Mouse (Mus musculus) erythroid progenitor cell, adult 5-6 weeks (primary cell): ENCODE data around the gene Nqo2. TPM values are rescaled to one million over a fixed set of nuclear protein-coding genes. Genes with fewer than 3 reads are reported as not detected.
"Not testable (repeated sequence)": the region's sequence is repeated elsewhere in the genome, so short reads cannot be mapped to it uniquely, and the experiment has no call there.

Source experiments
- ATAC-seq: replicated peaks from 2 replicates; pipeline ENCODE4 v1.8.0; 2016; ENCODE audit warnings: moderate number of reproducible peaks, mild to moderate bottlenecking, moderate TSS enrichment, inconsistent platforms; ENCODE audit not compliant: poor library complexity, low FRiP score, severe bottlenecking
- total RNA-seq, 2 experiments: library from RNA; stranded (forward) in 1 of 2; stranded (reverse) in 1 of 2; fragments of 150-400 nt in 1 of 2; fragments of 186-747, 209-891 nt in 1 of 2; gene quantifications; 2 replicates each; pipeline versions ENCODE4 v1.2.3 to v1.2.4; 2015 to 2017; ENCODE audit warnings: low replicate concordance in 2 of 2

The Nqo2 gene
- 7.2 and 34.0 TPM in 2 replicates for total RNA-seq (2015; ENCODE audit: low replicate concordance)
- 1.1 and 4.1 TPM in 2 replicates for total RNA-seq (2017; ENCODE audit: low replicate concordance)

DNA sequence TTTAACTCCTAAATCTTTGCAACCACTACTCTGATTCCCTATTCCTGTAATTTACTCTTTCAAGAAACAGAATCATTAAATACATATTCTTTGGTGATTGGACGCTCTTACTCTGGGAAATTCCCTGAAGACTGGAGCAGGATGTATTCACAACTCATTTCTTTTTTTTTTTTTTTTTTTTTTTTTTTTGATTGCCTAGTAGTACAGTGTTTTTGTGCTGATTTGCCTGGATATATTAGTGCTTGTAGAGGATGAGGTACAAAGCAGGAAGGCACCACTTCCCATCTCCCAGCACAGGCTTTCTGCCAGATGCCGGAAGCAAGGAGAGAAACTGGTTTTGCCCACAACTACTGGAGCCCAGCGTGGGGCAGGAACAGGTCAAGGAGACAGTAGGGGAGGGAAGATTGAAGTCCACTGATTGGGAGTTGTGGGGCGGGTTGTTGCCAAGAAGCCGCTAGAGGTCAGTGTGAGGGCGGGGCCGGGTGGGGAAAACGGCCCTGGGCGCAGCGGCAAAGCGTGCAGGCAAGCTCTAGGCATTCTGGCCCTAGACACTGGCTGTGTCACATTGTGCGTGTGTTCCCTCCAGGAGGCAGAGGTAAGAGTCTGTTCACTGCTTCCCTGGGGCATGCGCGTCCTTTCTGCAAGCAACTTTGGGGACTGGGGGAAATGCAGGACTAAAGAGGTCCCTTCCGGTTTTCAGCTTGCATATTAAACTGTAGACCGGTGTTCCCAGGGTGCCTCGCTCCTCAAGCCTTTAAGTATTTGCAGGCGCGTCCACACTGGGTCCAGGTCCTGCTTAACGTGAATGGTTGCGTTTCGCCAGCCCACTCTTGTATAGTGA, at the start of gene Nqo2:
Gene Nqo2, plus strand, starts transcription at position 482 of the 841 bp plus-strand sequence.
- ATAC-seq = peak; percentile 87

DNA sequence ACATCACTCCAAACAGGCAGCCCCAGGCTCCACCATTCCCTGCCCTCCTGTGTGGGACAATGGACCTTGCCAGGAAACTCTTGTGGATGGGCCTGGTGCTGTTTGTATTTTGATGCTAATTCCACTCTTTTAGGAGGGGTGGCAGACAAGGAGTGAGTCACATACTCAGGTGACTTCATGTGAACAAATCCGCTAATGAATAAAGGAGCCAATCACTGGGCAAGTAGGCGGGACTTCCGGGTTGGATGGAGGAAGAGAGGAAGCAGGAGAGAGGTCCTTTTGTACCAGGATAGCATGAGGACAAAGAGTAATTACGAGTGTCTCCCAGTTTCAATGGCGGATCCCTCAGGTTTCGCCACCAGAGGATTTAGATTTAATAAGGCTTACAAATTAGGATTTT, 43.4 kb upstream of the Nqo2 start:
- ATAC-seq = no peak

DNA sequence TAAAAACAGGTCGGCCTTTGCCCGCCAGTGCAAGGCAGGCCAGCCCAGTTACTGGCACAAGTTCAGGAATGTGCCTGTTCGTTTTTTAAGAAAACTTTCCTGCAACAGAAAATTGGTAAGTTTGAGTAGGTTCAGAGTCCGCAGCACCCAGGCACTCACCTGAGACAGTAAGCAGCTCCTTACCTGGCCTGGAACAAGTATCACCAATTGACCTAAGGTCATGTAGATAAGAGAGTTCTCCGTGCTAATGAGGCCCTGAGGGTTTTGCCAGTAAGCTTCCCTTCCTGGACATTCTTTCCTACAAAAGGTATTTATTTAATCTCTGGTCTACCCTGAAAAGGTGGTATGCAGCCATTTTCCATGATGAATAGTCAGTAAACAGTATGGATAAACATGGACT, 42.8 kb upstream of the Nqo2 start:
- ATAC-seq = no peak

DNA sequence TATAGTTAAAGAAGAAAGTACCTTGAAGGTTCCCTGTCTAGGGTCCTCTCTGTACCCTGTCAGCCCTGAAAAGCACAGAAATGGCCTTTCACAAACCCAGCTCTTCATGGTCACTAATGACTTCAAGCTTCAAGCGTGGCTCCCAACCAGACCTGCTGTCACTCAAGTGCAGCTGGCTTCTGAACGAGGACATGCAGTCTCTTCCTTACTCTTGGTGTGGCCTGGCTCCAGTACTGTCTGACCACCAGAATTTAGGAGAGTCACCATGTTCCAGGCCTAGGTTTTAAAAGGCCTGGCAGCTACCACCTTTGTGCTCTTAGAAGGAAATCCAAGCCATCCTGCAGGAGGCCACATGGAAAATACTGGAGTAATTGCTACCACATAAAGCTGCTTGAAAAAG, 34.2 kb upstream of the Nqo2 start:
- ATAC-seq = no peak

DNA sequence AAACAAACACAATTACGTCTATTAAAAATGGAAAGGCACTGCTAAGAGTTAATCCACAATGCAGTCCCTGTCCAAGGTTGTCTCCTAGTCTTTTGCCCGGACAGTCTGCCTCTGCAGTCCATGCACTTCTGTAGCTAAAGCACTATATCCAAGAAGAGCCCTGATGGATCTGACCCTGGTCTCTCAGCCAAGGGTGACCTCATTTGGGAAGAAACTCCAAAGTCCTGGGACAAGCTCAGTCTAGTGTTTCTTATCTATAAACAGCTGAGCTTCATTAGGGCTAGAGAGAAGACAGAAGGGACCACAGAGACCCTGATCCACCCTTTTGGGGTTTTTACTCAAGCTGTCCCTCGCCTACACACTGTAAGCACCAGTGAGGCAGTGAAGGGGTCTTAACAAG, 33.6 kb upstream of the Nqo2 start:
- no peak for ATAC-seq

DNA sequence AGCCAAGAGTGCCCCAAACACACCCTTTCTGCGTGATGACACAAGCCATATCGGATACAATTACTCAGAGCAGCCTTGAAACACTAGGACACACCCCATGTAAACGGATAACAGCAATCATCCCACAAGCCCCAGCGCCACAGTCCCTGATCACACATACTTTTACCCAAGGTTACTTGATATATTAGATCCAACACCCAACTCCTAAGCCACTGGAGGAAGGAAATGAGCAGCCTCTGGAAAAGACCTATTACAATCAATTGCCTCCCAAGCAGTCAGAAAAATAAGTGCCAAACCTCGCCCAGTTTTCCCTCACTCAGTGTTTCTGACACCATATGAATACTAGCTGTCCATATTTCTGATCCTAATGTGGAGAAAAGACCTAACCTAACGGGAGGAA, 29.7 kb upstream of the Nqo2 start:
- ATAC-seq = no peak

DNA sequence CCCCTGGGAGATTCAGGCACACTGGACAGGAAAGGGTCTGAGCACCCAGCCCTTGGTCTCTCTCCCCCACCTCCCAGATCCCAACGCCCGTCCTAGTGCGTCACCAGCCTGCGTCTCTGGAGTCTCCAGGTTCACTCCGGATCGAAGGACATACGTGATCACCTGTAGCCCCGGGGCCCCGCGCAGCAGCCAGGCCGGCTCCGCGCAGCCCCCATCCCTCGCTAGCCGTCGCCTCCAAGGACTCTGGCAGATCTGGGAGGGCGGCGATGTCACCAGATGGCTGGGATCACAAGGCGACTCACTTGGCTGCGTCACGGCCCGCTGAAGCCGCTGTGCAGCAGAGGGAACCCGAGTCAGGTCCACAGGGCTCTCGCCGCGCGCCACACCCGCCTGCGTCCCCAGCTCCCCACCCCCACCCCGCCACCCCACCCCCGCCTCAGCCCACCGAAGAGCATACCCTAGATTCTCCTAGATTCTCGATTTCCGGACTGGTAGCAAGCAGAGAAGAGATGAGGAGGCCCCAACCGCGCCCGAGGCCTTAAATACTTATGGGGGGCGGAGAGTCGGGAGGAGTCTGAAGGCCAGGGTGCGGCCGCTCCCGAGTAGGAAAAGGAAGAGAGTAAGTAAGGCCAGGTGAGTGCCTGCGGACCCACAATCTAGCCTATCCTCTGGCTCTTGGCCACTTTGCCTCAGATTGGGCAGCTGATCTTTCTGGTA, 28.9 kb upstream of the Nqo2 start:
- ATAC-seq = no peak

DNA sequence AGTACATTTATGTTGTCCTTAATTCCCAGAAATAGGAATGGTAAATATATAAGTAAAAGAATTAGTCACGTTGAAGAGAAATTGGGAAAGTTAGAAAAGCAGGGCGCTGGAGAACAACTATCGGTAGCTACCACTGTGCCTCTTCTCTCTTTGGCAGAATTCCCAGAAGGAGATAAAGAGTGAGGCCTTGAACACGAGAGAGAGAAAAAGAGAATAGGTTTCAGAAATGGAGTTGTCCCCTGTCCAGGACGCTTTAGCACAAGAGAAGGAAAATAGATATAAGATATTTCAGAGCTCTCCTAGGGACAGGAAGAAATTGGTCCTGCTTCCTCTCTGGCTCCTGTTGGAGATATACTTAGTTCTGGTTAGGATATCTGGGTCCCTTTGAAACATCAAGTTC, 27.3 kb upstream of the Nqo2 start:
- no peak for ATAC-seq

DNA sequence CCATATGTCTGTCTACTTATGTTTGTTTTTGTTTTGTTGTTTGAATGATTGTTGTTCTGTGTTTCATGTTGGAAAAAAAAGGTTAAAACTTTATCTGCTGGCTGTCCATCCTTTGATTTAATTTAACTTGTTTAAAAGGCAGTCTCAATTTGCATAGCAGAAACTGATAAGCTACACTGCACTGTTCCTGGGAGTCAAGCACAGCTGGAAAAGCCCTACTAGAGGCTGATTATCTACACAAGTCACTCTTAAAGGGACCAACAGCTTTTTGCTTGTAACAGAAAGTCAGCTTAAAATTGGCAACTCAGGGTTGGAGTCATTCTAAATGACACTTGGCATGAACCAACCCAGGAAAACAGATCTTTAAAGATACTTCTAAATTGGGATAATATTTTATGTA, 26.9 kb upstream of the Nqo2 start:
- not testable (repeated sequence) for ATAC-seq

DNA sequence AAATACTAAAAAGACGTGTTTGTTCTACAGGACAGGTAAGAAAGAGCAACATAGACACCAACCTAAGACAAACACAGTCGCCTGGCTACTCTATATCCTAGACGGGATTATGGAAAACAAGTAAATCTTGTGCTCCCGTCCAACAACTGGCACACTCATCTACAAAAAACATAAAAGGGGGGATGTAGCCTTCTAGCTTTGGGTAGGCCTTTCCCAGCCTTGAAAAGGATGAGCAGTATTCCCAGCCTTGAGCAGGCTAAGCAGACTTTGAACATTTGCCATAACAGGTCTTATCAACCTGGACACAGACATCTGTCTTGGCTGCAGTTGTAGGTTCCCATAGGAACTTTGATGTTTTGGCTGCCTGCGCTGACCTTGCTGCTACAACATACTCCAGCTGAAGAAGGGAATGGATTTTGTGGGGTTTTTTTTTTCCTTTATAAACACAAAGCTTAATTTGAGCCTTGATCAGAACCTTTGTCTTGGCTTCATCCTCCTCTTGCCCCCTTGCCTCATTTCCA, 23.1 kb upstream of the Nqo2 start:
- ATAC-seq = no peak

DNA sequence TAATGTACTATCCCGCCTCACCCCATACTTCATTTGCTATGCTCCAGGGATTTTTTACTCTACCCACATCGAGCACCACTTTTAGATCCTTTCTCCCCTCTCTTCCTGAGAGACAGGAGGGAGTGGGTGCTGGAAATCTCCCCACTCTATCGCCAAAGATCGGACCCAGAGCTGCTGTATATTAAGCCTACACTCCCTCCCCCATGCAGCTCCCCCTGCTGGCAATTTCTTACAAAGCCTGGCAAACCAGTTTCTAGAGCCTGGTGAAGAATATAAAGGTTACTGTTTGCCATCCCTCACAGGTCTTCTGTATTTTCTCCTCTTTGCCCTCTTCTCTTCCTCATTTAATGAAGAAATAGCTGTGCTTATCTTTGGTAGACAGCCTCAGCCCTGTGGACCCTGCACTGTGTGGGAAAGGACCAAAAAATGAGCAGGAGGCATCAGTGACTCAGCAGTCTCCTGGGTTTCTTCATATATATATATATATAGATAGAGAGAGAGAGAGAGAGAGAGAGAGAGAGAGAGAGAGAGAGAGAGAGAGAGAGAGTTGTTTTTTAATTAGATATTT, 22.2 kb upstream of the Nqo2 start:
- ATAC-seq = no peak

DNA sequence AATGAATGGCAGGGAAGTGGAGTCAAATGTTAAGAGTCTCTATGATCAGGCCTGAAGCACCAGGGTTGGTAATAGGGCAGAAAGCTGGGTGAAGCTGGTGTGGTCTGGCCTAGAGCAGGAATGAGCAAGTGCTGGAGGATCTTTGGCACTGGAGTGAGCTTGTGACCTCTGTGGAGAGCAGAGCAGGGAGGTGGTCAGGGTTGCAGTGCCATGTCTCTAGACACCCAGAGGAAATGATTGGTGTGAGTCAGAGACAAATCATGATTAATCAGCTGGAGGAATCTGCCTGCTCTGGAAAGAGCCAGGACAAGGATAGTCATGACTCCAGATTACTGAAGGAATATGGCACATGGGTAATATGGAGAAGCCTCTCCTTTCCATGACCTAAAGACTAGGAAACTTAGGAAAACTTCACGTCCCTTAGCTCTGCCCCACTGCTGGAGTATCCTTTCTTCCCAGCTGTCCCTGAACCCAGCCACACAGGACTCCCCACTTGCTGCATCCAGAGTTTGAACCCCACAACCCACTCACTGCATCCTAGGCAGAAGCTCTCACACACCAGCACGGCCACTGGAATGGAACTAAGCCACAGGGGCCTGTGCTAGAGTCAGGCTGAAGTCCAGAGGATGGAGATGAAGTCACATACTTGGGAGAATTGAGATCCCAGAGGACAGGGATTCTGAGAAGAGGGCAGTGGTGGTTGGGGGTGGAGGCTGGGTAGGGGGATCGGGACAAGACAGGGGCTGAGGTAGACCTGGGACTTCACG, 13.0 kb upstream of the Nqo2 start:
- ATAC-seq = no peak

DNA sequence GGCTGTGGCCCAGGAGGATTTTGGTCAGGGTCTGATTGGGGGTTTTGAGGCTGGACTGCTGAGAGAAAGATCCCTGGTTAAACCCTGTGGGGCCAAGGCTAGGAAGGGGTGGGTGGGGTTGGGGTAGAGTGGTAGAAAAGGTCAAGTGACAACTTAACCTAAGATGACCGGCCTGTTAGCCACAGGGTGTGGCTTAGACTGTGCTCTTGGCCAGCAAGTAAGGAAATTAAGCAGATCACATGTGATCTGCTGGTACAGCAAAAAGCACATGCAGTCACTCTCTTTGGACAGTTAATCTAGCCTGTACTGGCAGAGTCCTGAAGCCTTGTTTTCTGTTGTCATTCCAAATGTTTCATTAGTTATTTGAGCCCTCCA, 12.4 kb upstream of the Nqo2 start:
- ATAC-seq = no peak

DNA sequence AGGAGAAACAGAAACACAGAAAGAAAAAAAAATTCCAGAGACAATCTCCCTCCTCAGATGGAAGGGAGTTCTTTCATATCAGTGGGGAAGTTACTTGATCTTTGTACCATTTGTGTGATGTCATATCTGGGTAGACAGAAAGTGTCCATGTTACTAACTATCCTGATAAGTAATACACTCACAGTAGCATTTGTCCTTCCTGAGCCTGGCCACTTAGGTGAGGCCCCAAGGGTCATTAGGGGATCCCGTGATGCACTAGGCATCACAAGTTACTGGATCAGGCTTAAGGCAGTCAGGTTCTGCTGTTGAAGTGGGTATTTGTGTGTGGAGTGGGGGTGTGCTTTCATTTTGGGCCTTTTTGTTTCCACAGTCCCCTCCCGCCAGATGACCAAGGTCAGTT, 11.5 kb upstream of the Nqo2 start:
- ATAC-seq = no peak

DNA sequence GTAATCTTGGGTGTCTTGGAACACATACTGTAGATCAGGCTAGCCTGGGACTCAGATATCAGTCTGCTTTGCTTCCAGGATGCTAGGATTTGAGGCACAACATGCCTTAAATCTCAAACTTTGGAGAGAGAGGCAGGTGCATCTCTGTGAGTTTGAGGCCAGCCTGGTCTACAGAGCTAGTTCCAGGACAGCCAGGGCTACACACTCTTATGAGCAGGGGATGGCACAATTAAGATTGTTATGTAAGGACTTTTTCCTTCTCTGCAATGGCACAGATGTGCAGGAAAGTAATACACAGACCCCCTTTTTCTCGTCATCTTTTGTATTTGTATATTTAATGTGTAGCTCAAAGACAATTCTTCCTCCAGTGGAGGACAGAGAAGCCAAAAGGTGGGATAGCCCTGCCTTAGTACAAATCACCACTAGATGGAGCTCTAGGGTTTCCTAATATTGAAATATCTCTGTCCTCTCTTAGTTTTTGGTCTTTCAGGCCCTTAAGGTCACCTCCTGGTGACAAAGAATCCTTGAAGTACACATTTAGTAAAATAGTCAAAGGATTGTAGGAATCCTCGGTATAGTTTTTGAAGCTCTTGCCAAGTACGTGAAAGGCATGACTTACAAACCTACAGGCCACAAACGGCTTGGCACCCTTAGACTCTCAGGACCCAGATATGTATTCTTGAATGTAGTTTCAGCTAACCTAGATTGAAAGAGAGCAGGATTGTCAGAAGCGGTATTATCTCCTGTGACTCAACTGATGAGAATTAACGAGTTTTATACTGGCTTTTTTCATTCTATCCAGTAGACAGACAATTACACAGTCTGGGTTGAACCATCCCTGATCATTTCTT, 7.7 kb upstream of the Nqo2 start:
- ATAC-seq = 0 out of 2 replicates have a peak, but pooled peaks have one; percentile 65

DNA sequence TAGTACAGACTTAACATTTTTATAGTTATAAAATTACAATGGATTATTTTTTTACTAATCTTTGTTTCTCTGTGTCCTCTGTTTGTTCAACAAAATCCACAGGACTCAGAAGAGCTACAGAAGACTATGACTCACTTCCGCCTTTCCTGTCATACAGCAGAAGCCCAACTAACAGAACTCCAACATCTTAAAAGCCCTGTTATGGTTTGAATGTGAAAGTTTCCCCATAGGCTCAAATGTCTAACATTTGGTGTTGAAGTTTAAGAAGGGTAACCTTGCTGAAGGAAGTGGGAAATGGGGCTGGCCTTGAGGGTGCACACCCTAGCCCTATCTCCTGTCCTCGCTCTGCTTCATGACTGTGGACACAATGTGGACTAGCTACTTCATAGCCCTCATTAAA, 4.7 kb upstream of the Nqo2 start:
- no peak for ATAC-seq

DNA sequence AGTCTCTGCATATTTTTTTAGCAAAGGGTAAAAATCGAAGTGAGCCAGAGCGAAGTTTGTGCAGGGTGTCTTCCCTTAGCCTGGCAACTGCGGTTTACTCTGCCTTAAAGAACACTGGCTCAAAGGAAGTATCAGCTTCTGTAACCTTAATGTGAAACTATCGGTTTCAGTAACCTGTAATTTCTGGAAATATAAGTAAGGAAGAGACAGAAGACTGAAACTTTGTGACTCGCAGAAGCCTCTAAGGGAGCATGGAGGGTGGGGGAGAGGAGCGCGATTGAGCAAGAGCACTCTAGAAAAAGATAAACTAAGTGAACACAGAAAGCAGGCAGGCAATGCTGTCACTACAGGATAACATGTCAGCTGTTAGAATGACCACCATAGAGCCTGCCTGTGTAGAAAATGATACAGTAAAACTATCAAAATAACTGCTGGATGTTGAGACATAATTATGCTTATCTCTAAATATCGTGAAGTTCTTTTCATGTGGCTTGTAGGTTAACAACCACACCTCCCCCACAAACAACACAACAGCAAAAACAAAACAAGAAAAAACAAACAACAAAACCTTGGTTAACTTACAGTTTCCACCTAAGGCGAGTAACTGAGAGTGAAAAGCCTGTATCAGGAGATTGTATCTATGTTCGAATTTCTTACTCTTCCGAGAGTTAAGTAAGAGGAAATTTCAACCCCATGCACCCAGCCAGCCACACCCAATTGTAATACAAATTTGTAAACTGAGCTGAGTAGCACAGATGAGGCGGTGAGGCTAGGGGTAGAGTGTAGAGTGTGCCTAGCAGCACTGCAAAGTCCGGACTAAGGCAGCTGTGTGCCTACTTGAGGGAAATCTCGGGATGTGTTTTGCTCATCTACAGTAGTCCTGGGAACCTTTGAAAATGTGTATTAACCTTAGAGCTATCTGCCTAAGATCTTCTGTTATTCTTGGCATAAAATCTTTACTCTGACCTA, 853 bp downstream of the Nqo2 start:
- ATAC-seq = peak; percentile 69; the same call in 1 of the 2 replicates

DNA sequence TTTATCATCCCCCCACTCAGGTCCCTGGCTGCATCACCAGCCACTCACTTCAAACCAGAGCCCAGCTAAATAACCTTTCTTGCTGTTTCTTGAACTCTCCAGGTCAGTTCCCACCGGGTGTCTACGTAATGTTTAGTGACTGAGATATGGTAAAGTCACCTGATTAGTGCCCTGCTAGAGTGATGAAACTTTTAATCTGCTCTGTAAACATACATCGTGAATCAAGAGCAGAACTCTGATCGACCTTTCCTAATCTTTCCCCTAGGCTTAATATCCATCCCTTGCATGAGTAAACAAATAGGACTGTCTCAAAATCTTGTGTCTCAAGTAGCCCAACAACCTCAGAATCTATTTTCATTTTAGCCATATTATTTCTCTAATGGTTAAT, 1.5 kb downstream of the Nqo2 start:
- no peak for ATAC-seq
